Mouse (Mus musculus) neural tube, embryonic 12.5 days (tissue): ENCODE data around the gene Lrrtm1. TPM values are rescaled to one million over a fixed set of nuclear protein-coding genes. Genes with fewer than 3 reads are reported as not detected.

ENCODE experiments used
- ATAC-seq: fragments of 200-750 bp; cut with Nextera tagmentation; 2 replicates; pipeline ENCODE4 v1.8.0; 2017; ENCODE audit warnings: low read depth, mild to moderate bottlenecking, moderate TSS enrichment, moderate library complexity; ENCODE audit not compliant: low FRiP score
- H3K27ac ChIP-seq: fragments of 300-500 bp; sonication (generic); 2 replicates; pipeline ENCODE4 v1.5.1; 2016
- H3K27me3 ChIP-seq: fragments of 300-500 bp; sonication (generic); replicated peaks from 2 replicates; pipeline ENCODE4 v1.6.1; 2016; ENCODE audit warnings: mild to moderate bottlenecking
- H3K36me3 ChIP-seq: fragments of 300-500 bp; sonication (generic); 2 replicates; pipeline ENCODE4 v1.6.1; 2016; ENCODE audit warnings: mild to moderate bottlenecking
- H3K4me1 ChIP-seq: fragments of 300-500 bp; sonication (generic); 2 replicates; pipeline ENCODE4 v1.6.1; 2016
- H3K4me2 ChIP-seq: fragments of 300-500 bp; sonication (generic); replicated peaks from 2 replicates; pipeline ENCODE4 v1.6.1; 2016; ENCODE audit warnings: mild to moderate bottlenecking
- H3K4me3 ChIP-seq: fragments of 300-500 bp; sonication (generic); 2 replicates; pipeline ENCODE4 v1.5.1; 2016
- H3K9ac ChIP-seq: fragments of 300-500 bp; sonication (generic); 2 replicates; pipeline ENCODE4 v1.6.1; 2016; ENCODE audit warnings: mild to moderate bottlenecking
- H3K9me3 ChIP-seq: fragments of 300-500 bp; sonication (generic); 2 replicates; pipeline ENCODE4 v1.6.1; 2016; ENCODE audit warnings: mild to moderate bottlenecking
- WGBS: fragments of 180-500 bp; shearing (Covaris S2); methylation state at CpG from one replicate; pipeline ENCODE4 v1.1.7; 2016; 5-methylcytosine and 5-hydroxymethylcytosine counted together
- polyA plus RNA-seq: library from polyadenylated mRNA; unstranded; fragments of >200 nt; fragmentation: Nextera tagmentation; extraction: Ambion mirVana; gene quantifications from 2 replicates; pipeline ENCODE4 v1.2.1, GENCODE M21; 2016

The Lrrtm1 gene
- polyA plus RNA-seq, 1 experiment from 2014 or later: 21.5 TPM

DNA sequence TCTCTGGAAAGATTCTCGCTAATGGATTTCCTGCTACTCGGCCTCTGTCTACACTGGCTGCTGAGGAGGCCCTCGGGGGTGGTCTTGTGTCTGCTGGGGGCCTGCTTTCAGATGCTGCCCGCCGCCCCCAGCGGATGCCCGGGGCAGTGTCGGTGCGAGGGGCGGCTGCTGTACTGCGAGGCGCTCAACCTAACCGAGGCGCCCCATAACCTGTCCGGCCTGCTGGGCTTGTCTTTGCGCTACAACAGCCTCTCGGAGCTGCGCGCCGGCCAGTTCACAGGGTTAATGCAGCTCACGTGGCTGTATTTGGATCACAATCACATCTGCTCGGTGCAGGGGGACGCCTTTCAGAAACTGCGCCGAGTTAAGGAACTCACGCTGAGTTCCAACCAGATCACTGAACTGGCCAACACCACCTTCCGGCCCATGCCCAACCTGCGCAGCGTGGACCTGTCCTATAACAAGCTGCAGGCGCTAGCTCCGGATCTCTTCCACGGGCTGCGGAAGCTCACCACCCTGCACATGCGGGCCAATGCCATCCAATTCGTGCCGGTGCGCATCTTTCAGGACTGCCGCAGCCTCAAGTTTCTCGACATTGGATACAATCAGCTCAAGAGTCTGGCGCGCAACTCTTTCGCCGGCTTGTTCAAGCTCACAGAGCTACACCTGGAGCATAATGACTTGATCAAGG lies 1.2 kb downstream of the Lrrtm1 start:
- H3K4me2 ChIP-seq: peak overlapping the region; percentile 94
- H3K27ac ChIP-seq: peak overlapping the region; percentile 32; the same call in 1 of the 2 replicates
- H3K4me1 ChIP-seq: peaks cover 16% of the 10 kb centered on the region
- H3K4me3 ChIP-seq: peak overlapping the region; percentile 54
- peak overlapping the region; percentile 69 for H3K9ac ChIP-seq
- H3K9me3 ChIP-seq: no peaks in the 10 kb centered on the region
- peaks cover 12% of the 10 kb centered on the region for H3K27me3 ChIP-seq
- peak; percentile 71 for ATAC-seq
- under 1% methylated on average over 43 of the region's 43 CpGs for WGBS
- no peaks in the 10 kb centered on the region for H3K36me3 ChIP-seq

DNA sequence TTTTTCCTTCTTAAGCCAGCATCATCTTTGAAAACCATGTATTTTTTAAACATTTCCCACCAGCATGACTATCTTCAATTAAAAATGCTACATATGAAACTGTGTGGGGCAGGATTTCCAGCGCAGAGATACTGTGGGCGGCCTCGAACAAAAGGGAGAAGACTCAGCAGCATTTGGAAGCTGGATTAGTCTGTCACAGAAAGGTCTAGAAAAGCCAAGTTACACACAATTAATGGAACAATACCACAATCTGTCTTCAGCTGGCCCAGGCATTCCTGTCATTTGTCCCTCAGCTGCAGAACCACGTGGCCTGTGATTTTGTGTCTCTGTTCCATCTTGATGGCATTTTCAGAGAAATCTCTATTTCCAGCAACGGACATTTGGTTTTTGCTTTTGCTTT lies 11.0 kb downstream of the Lrrtm1 start:
- Histone ChIP-seq H3K9ac (no peak overlapping the region), H3K4me1 (no peaks in the 10 kb centered on the region), H3K4me3 (no peak overlapping the region), H3K27me3 (no peaks in the 10 kb centered on the region), H3K9me3 (no peaks in the 10 kb centered on the region), H3K4me2 (no peak overlapping the region), H3K27ac (no peak overlapping the region), H3K36me3 (no peaks in the 10 kb centered on the region)
- no peak for ATAC-seq
- 77% methylated on average over 5 of the region's 5 CpGs for WGBS

DNA sequence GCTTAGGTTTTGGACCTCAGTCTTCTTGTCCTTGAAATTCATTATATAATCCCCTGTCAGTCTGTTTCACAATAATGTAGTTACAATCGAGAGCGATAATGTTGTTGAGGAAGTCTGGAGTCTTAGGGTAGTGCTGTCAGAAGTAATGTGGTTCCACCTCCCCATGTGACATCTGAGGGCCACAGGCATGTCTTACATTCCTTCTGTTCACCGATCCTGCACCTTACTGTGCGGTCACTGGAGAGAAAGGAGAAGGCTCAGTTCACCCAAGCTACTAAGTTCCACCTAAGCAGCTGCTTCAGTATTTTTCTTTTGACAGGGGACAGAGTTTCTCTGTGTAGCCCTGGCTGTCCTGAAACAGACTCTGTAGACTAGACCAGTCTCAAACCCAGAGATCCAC lies 13.9 kb downstream of the Lrrtm1 start:
- 95% methylated on average over 4 of the region's 4 CpGs for WGBS
- Histone ChIP-seq H3K4me1 (no peaks in the 10 kb centered on the region), H3K4me3 (no peak overlapping the region), H3K36me3 (no peaks in the 10 kb centered on the region), H3K9ac (no peak overlapping the region), H3K4me2 (no peak overlapping the region), H3K9me3 (no peaks in the 10 kb centered on the region), H3K27me3 (no peaks in the 10 kb centered on the region), H3K27ac (no peak overlapping the region)
- no peak for ATAC-seq

DNA sequence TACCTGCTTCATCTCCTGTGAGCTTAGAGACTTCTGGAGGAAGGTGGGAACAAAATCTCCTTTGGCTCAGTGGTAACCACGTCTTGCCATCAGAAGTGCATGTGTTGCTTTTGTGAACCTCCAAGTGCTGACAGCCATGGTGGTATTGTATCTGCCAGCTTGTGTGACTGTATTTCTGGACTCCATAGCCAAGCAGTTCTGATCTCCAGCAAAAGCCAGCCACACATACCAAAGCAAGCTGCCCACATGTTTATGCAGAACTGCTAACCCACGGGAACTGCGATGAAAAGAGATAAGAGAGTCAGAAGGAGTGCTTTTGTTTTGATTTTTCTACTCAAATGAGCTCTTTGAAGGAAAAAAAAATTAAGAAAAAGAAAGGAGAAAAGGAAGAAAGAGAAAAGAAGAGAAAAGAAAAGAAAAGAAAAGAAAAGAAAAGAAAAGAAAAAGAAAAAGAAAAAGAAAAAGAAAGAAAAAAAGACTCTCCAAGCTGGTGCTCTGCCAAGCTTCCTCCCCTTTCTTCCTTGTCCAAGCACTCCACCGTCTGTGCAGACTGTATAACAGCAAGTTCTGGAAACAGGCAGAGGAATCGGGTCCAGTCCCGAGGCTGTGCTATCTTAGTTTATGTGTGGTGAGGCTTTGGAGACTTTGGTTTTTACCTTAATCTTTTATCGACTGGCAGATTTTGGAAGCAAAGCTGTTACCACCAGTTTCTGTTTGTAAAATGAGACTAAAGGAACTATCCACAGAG lies 15.0 kb downstream of the Lrrtm1 start:
- Histone ChIP-seq H3K27me3 (no peaks in the 10 kb centered on the region), H3K27ac (no peak overlapping the region), H3K4me3 (no peak overlapping the region), H3K9ac (no peak overlapping the region), H3K4me1 (no peaks in the 10 kb centered on the region), H3K9me3 (no peaks in the 10 kb centered on the region), H3K36me3 (no peaks in the 10 kb centered on the region), H3K4me2 (no peak overlapping the region)
- WGBS: 53% methylated on average over 7 of the region's 7 CpGs
- ATAC-seq: no peak

DNA sequence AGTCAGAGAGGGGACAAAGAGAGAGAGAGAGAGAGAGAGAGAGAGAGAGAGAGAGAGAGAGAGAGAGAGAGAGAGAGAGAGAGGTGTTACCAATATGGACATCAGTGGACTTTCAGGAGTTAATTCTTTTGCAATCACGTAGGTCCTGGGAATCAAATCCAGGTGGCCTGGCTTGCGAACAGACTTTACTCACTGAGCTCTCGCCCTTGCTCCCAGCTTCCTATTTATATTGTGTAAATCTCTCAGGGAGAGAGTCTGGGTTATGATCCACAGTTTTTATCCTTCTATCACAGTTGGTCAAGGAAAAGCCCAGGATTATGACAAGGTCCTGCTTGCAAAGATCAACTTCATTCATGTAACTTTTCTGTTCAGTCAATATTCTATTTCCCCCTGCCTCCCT lies 22.7 kb downstream of the Lrrtm1 start:
- H3K27ac ChIP-seq: no peak overlapping the region
- H3K4me3 ChIP-seq: no peak overlapping the region
- ATAC-seq: no peak
- WGBS: 87% methylated on average over 3 of the region's 3 CpGs
- no peaks in the 10 kb centered on the region for H3K27me3 ChIP-seq
- H3K9ac ChIP-seq: no peak overlapping the region
- H3K9me3 ChIP-seq: no peaks in the 10 kb centered on the region
- H3K4me1 ChIP-seq: no peaks in the 10 kb centered on the region
- H3K36me3 ChIP-seq: no peaks in the 10 kb centered on the region
- H3K4me2 ChIP-seq: no peak overlapping the region

DNA sequence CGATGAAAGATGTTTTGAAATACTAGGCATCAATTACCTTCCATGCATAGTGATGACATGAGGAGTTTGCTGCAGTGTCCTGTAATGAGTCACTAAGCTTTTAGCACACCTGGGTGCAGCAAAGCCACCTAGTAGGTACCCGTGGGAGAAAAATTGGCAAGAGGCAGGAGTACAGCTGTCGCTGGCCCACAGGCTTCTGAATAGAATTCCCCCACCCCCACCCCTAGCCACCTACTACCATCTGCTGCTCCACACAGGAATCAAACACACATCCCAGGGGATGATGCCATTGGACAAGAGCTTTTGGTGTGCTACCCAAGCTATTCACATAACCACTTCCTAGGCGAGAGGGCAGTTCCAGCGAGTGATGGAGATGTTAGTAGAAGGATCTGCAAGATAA lies 36.3 kb downstream of the Lrrtm1 start:
- H3K4me3 ChIP-seq: no peak overlapping the region
- no peak for ATAC-seq
- no peak overlapping the region for H3K9ac ChIP-seq
- no peaks in the 10 kb centered on the region for H3K27me3 ChIP-seq
- H3K9me3 ChIP-seq: no peaks in the 10 kb centered on the region
- 79% methylated on average over 5 of the region's 5 CpGs for WGBS
- no peaks in the 10 kb centered on the region for H3K4me1 ChIP-seq
- no peak overlapping the region for H3K27ac ChIP-seq
- no peak overlapping the region for H3K4me2 ChIP-seq
- H3K36me3 ChIP-seq: no peaks in the 10 kb centered on the region

DNA sequence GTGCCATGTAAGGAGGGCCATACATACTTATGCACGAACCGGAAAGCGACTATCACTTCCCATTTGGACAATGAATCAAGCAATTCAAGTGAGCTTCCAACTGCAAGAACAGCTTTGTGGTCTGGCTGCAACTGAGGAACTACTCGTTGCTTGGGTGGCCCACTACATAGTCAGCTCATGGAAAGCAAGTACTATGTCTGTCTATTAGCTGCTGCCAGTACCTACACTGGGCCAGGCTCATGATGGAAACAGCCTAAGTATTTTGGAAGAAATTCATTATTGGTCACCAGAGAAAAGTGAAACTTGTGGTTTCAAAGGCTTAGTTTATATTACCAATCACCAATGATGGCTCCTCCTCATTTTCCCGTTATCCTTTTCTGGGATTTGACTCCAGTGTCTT lies 43.8 kb downstream of the Lrrtm1 start:
- no peaks in the 10 kb centered on the region for H3K9me3 ChIP-seq
- no peak overlapping the region for H3K4me3 ChIP-seq
- H3K4me2 ChIP-seq: no peak overlapping the region
- no peak for ATAC-seq
- no peak overlapping the region for H3K9ac ChIP-seq
- H3K4me1 ChIP-seq: no peaks in the 10 kb centered on the region
- no peaks in the 10 kb centered on the region for H3K27me3 ChIP-seq
- no peak overlapping the region for H3K27ac ChIP-seq
- H3K36me3 ChIP-seq: no peaks in the 10 kb centered on the region
- WGBS: 84% methylated on average over 5 of the region's 5 CpGs

DNA sequence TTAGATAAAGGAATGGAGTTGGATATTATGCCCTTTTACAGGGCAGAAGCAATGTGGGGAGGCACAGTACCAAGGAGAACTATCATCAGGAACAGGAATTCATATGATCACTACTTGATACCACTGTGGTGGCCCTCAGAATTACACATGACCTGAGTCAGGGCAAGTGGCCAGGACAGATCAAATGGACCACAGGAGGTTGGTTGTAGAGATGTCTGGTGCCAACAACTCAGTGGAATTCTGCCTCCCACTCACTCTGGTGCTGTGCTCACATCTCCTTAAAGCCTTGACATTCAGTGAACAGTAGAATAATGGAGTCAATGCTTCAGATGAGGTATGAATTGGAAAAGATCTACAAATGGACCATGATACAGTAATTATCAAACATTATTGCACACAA lies 45.9 kb downstream of the Lrrtm1 start:
- Histone ChIP-seq H3K27ac (no peak overlapping the region), H3K4me2 (no peak overlapping the region), H3K9me3 (no peaks in the 10 kb centered on the region), H3K36me3 (no peaks in the 10 kb centered on the region), H3K27me3 (no peaks in the 10 kb centered on the region), H3K4me3 (no peak overlapping the region), H3K9ac (no peak overlapping the region), H3K4me1 (no peaks in the 10 kb centered on the region)
- ATAC-seq: no peak

DNA sequence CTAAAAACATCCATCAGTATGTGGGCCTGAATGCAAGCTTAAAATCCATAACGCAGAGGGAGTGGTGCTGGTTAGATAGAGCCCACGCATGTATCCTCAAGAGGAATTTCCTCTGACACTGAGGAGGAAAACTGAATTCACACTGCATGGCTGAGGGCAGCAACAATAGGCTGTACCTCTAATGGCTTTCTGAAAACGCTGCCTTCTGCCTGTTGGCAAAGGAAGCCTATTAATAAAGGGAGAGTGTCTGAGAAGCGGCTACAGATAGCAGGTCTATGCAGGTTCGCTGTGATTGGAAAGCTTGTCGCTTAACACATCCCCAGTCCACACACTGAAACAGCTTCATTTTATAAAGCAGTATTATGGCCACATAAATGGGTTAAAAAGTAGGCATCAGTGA lies 48.9 kb downstream of the Lrrtm1 start:
- Histone ChIP-seq H3K9me3 (no peaks in the 10 kb centered on the region), H3K4me2 (no peak overlapping the region), H3K27ac (no peak overlapping the region), H3K27me3 (no peaks in the 10 kb centered on the region), H3K36me3 (no peaks in the 10 kb centered on the region), H3K4me3 (no peak overlapping the region), H3K9ac (no peak overlapping the region), H3K4me1 (no peaks in the 10 kb centered on the region)
- 64% methylated on average over 6 of the region's 6 CpGs for WGBS
- ATAC-seq: no peak

DNA sequence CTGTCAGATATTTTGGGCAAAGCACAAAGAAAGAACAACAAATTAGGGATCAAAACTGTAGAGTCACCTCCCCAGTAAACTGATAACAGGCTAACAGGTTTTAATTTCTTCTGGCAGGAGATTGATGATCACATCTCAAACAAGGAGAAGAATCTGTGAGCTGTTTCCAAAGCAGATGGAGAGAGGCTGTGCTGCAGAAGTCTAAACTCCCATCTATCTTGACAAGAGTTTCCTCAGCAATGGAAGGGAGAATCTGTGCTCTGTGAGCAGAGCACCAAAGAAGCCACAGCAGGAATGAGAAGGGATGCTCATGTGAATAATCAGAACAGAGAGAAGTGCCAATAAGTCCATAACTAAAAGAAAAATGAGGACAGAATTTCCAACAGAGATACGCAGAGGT lies 58.8 kb downstream of the Lrrtm1 start:
- 79% methylated on average over 1 of the region's 1 CpGs for WGBS
- H3K4me3 ChIP-seq: no peak overlapping the region
- no peaks in the 10 kb centered on the region for H3K9me3 ChIP-seq
- H3K27me3 ChIP-seq: no peaks in the 10 kb centered on the region
- H3K4me1 ChIP-seq: no peaks in the 10 kb centered on the region
- H3K9ac ChIP-seq: no peak overlapping the region
- H3K36me3 ChIP-seq: no peaks in the 10 kb centered on the region
- no peak overlapping the region for H3K4me2 ChIP-seq
- H3K27ac ChIP-seq: no peak overlapping the region
- no peak for ATAC-seq

DNA sequence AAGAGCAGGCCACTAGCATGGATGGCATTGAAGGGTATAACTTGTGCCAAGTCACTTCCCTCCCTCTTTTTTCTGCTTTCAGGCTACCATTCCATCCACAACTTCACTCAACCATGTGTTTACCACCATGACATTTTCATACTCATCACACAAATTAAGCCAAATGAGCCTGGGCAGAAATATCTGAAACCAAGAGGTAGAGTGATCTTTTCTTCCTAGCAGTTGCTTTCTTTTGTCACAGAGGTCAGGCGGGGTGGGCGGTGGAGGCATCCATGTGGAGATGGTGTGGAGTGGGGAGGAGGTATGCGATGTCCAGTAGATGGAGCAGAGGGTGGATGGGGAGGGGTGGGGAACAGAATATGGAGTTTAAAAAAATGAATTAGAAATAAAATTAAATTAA lies 64.3 kb downstream of the Lrrtm1 start:
- no peaks in the 10 kb centered on the region for H3K36me3 ChIP-seq
- no peak overlapping the region for H3K9ac ChIP-seq
- H3K9me3 ChIP-seq: no peaks in the 10 kb centered on the region
- H3K4me3 ChIP-seq: no peak overlapping the region
- 95% methylated on average over 3 of the region's 3 CpGs for WGBS
- no peaks in the 10 kb centered on the region for H3K4me1 ChIP-seq
- no peak overlapping the region for H3K27ac ChIP-seq
- no peak for ATAC-seq
- no peaks in the 10 kb centered on the region for H3K27me3 ChIP-seq
- H3K4me2 ChIP-seq: no peak overlapping the region
